Mouse (Mus musculus): ENCODE results near the gene Gm3435.
"Not testable (repeated sequence)": the region's sequence is repeated elsewhere in the genome, so short reads cannot be mapped to it uniquely, and the experiment has no call there.

GRCm38 (mm10) chr17:15000047-15000446, 9.9 kb upstream of the Gm3435 start:
- not testable (repeated sequence) for TF ChIP-seq CTCF (IDR thresholded peaks at IDR 0.05; ENCODE audit: borderline replicate concordance, control insufficient read depth, extremely low read depth, insufficient read depth, low read length, poor library complexity); POLR2A (IDR thresholded peaks at IDR 0.05; ENCODE audit: control insufficient read depth, extremely low read depth, insufficient read depth, low read length, poor library complexity)

Data from thymus, adult 2 months (tissue).